Mouse (Mus musculus) bone marrow, adult 2 months (tissue): ENCODE results near the gene Med1. TPM values are rescaled to one million over a fixed set of nuclear protein-coding genes. Genes with fewer than 3 reads are reported as not detected.
A peak's percentile ranks its signal among the peaks of the same experiment; 100 is the strongest.
"Not testable (repeated sequence)": the region's sequence is repeated elsewhere in the genome, so short reads cannot be mapped to it uniquely, and the experiment has no call there.

Source experiments
- H3K27ac ChIP-seq: fragments of 200-500 bp; 2 replicates; pipeline ENCODE4 v1.5.1; 2012; ENCODE audit warnings: low read depth, mild to moderate bottlenecking, control low read depth, inconsistent platforms, low read length; ENCODE audit not compliant: control insufficient read depth, poor library complexity, insufficient read depth
- H3K4me1 ChIP-seq: fragments of 200-500 bp; 2 replicates; pipeline ENCODE4 v1.6.1; 2011; ENCODE audit warnings: low read length; ENCODE audit not compliant: control insufficient read depth, insufficient read depth
- H3K4me3 ChIP-seq: fragments of 200-500 bp; replicated peaks from 2 replicates; pipeline ENCODE3; 2011; ENCODE audit warnings: mild to moderate bottlenecking, low read depth, low read length, control low read depth; ENCODE audit not compliant: control insufficient read depth
- CTCF ChIP-seq: fragments of 200-500 bp; IDR thresholded peaks from 2 replicates; pipeline ENCODE4 v1.5.1; 2011; ENCODE audit warnings: low read length, control low read depth; ENCODE audit not compliant: control insufficient read depth, insufficient read depth
- POLR2A ChIP-seq: fragments of 200-500 bp; IDR thresholded peaks from 2 replicates; pipeline ENCODE4 v1.6.1; 2011; ENCODE audit warnings: low read depth, mild to moderate bottlenecking, control low read depth, low read length, borderline replicate concordance; ENCODE audit not compliant: control insufficient read depth
- WGBS: fragments of 180-500 bp; shearing (Covaris S2); methylation state at CpG from one replicate; pipeline ENCODE4 v1.1.7; 2018; 5-methylcytosine and 5-hydroxymethylcytosine counted together
- polyA plus RNA-seq: library from polyadenylated mRNA; stranded (reverse); fragments of >200 nt; gene quantifications from 2 replicates; pipeline ENCODE4 v1.2.4, GENCODE M21; 2011; ENCODE audit warnings: low replicate concordance; ENCODE audit not compliant: missing spikeins, insufficient read depth, insufficient read length

The Med1 gene
- polyA plus RNA-seq, 1 experiment: 20.8 TPM

DNA sequence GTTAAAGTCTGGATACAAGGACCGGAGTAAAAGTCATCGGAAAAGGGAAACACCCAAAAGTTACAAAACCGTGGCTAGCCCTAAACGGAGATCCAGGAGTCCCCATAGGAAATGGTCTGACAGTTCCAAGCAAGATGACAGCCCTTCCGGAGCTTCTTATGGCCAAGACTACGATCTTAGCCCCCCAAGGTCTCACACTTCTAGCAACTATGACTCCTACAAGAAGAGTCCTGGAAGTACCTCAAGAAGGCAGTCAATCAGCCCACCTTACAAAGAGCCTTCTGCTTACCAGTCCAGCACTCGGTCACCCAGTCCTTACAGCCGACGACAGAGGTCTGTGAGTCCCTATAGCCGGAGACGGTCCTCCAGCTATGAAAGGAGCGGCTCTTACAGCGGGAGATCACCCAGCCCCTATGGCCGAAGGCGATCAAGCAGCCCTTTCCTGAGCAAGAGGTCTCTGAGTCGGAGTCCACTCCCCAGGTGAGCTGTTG, 10.9 kb upstream of the Med1 start:
- peak overlapping the region; percentile 99 for H3K27ac ChIP-seq
- WGBS: under 1% methylated on average over 16 of the region's 16 CpGs

DNA sequence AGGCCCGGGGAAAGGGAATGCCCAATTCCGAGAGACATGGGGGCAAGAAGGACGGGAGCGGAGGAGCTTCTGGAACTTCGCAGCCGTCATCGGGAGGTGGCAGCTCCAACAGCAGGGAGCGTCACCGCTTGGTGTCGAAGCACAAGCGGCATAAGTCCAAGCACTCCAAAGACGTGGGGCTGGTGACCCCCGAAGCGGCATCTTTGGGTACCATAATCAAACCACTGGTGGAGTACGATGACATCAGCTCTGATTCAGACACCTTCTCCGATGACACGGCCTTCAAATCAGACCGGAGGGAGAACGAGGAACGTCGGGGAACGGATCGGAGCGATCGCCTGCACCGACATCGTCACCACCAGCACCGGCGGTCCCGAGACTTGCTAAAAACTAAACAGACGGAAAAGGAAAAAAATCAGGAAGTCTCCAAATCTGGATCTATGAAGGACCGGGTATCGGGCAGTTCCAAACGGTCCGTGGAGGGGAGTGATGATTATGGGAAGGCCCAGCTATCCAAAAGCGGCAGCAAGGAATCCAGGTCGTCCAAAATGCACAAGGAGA, 10.3 kb upstream of the Med1 start:
- Histone ChIP-seq H3K4me1 (no peaks in the 10 kb centered on the region), H3K27ac (peak overlapping the region; percentile 99), H3K4me3 (peak overlapping the region; percentile 94)
- under 1% methylated on average over 37 of the region's 37 CpGs for WGBS
- TF ChIP-seq CTCF (no peak), POLR2A (0 out of 2 replicates have a peak, but pooled peaks have one; percentile 33)

More for the DNA sequence above, 10.9 kb upstream of the Med1 start:
- H3K4me3 ChIP-seq: peak overlapping the region; percentile 94
- H3K4me1 ChIP-seq: no peaks in the 10 kb centered on the region; the same call in 1 of the 2 replicates
- TF ChIP-seq POLR2A (no peak), CTCF (no peak)

DNA sequence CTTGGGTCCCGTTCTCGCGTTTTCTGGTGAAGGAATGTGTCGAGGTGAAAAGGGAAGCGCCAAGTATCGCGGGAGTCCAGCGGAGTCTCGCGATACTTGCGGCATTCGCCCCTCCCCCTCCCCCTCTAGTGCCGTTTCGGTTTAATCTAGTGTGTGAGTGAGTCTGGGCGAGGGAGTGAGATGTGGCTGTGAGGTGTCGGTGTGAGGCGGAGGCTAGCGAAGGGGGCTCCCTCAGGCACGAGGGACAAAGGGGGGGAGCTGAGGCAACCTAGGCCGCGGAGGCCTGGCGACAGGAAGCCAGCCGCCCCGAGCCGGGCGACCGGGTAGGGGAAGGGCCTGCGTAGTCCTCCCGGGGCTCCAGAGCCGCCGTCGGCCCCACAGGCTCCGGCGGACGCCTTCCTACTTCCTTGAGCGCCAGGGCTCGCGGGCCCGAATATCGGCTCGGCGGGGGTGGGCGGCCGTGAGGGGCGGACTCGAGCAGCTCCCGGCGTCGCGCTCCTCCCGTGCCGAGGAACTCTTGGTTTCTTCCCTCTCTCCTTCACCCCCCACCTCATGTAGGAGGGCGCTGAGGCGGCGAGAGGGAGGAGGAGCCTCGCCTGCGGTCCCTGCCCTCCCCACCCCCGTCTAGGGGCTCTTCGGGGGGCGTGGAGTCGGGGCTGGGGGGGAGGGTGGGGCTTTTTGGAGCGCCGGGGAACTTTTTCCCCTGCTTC, 9.7 kb upstream of the Med1 start, which contains the start of gene Cdk12:
Gene Cdk12 (plus strand): TSS at position 419 of the 710 bp plus-strand sequence.
- TF ChIP-seq CTCF: no peak
- TF ChIP-seq POLR2A: peak; percentile 98
- WGBS: under 1% methylated on average over 61 of the region's 63 CpGs
- Histone ChIP-seq H3K4me3 (peak within 1 kb of the TSS; percentile 94), H3K4me1 (no peaks in the 10 kb centered on the region), H3K27ac (peak within 1 kb of the TSS; percentile 99)

DNA sequence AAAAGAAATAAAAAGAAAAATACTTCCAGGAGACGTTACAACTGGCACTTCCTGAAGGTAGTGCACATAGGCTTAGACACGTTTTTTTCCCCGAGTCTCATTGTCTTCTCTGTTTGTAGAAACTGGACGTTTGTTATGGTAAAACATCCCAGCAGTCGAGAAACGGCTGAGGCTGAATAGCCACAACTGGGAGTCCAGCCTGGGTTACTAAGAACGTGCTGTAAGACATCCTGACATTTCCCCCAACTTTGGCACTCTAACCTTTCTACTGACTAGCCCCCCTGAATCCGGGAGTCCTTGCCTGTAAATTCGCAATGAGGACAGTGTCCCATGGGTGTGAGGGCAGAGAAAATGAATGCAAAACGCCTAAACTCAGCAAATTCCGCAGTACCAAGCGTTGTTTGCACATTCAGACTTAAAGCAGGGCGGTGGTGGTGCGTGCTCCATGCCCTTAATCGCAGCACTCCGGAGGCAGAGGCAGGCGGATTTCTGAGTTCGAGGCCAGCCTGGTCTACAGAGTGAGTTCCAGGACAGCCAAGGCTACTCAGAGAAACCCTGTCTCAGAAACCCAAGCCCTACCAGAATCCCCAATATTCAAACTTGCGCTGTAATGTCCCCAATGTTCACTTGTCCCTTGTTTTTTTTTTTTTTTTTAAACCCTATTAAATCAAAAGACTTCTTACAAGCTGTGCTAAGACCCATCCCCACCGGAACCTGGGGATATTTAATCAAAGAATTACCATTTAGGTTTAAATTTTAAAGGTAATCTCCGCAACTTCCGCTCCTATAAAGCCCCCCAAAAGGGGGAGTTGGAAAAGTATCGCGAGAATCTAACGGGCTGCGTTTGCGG, 8.9 kb upstream of the Med1 start:
- Histone ChIP-seq H3K4me3 (peak overlapping the region; percentile 94), H3K27ac (peak overlapping the region; percentile 65), H3K4me1 (no peaks in the 10 kb centered on the region)
- TF ChIP-seq CTCF: no peak
- TF ChIP-seq POLR2A: no peak
- under 1% methylated on average over 27 of the region's 27 CpGs for WGBS

DNA sequence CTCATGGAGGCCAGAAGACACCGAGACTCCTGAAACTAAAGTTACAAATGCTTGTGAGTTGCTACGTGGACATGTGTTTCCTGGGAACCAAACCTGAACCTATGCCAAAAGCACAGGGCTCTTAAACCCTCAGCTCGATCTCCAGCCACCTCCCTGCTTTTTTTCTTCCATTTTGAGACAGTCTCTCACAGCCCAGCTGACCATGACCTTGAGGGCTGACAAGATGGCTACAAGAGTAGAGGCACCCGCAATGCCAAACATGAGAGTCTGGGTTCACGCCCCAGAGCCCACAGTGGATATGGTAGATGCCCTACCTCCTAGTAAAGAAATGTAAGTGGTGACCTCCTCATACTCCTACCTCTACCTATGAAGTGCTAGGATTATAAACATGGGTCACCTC, 2.3 kb downstream of the Med1 start:
- no peak overlapping the region for H3K27ac ChIP-seq
- 79% methylated on average over 5 of the region's 5 CpGs for WGBS
- H3K4me1 ChIP-seq: no peaks in the 10 kb centered on the region
- TF ChIP-seq POLR2A (no peak), CTCF (no peak)
- no peak overlapping the region for H3K4me3 ChIP-seq

DNA sequence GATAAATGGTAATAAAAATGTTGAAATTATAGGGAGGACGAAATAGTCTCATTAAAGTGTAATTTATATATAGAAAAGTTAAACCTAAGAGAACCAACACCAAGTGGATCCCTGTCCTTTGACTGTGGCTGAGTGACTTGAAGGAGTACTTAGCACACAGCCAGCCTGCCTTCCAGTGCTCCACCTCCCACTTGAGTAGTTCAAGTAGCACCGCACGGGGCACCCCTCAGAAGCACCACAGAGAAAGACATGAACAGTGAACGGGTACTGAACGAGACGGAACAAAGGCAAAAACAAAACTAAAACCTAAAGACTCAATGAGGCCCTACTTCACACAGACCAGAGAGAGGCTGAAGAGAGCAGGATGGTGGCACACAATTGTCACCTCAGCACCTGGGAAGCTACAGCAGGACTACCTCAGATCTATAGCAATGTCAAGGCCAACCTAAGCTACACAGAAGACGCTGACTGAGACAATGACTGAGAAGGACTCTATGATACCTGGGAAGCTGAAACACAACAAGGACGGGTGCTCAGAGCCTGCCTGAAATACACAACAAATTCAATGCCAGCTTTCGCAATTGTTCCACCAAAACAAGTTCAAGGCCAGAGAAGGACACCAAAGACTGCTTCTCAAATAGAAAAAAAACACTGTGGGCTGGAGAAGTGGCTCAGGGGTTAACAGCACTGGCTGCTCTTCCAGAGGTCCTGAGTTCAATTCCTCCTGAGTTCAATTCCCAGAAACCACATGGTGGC, 5.3 kb downstream of the Med1 start:
- Histone ChIP-seq H3K4me3 (no peak overlapping the region), H3K4me1 (no peaks in the 10 kb centered on the region), H3K27ac (no peak overlapping the region)
- WGBS: 90% methylated on average over 9 of the region's 9 CpGs
- TF ChIP-seq POLR2A (no peak), CTCF (no peak)

DNA sequence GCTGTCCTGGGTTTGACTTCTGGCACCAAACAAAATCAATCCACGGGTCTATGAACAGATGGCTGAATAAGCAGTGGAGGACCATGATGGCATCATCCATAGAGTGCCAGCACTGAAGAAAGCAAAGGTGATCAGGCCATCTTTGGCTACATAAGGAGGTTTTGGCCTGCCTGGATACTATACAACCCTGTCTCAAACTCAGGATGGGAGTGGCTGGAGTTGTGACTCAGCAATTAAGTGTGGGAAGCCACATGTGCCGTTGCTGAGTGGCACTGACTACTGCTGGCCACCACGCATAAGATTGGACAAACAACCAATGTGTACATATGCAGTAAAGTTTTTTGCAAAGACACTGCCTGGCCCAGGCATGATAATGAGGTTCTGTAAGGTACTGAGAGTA, 10.9 kb downstream of the Med1 start:
- not testable (repeated sequence) for H3K27ac ChIP-seq, H3K4me3 ChIP-seq, H3K4me1 ChIP-seq
- WGBS: 62% methylated on average over 3 of the region's 3 CpGs

DNA sequence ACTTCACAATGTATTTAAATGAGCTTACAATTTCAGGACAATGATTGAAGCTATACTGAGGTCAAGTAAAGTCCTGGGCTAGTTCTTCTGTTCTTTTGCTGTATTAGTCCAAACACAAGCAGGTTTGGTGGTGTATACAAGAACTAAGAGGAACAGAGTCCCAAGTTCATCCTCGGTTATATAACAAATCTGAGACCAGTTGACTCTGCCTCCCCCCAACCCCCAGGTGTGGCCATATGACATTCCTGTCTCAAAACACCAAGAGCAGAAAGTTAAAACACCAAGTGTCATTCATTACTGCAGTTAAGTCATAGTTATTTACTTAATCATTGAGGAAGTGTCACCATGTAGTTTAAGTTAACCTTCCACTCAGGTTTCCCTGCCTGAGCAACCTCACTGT, 24.7 kb downstream of the Med1 start:
- Histone ChIP-seq H3K27ac (no peak overlapping the region), H3K4me1 (no peaks in the 10 kb centered on the region), H3K4me3 (no peak overlapping the region)
- TF ChIP-seq POLR2A (no peak), CTCF (no peak)
- WGBS: 77% methylated on average over 1 of the region's 1 CpGs
